Mouse (Mus musculus): Measurements from ENCODE around the gene Nuak1.

- TF ChIP-seq POLR2A (IDR thresholded peaks at IDR 0.05; ENCODE audit: insufficient read depth, low read depth, low read length): no peak
- TF ChIP-seq CTCF (IDR thresholded peaks at IDR 0.05; ENCODE audit: insufficient read depth, low read depth, low read length): no peak
Observed at GRCm38 (mm10) chr10:84357593-84357992, 82.8 kb downstream of the Nuak1 start.

All from olfactory bulb, adult 2 months (tissue).